ENCODE assay signal across 8 mouse cellular contexts in the genomic region with DNA sequence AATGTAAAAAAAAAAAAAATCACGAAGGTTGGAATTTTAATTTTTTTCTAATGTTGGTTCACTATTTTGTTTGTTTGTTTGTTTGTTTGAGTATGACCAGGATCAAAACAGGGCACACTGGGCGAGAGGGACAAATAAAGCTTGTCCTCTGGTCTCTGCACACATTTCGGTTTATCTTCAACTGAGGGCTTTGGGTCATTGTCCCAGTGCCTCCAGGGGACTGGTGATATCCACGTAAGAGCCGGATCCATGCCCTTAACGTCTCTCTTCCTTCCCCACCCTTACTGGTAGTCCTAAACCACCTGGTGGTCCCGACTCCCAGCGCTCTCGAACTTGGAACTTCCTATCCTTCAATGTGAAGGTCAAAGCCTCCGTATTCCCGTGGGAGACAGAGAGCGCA. TPM values are rescaled to one million over a fixed set of nuclear protein-coding genes. Genes with fewer than 3 reads are reported as not detected.
DNase-seq lines count a peak whose midpoint lies in the region; ATAC-seq and TF ChIP-seq lines count a peak whose summit lies in the region.

No protein-coding gene starts in this region.

- H3K9me3 ChIP-seq in megakaryocyte, embryonic 14.5 days = no peaks in the 10 kb centered on the region
- H3K9me3 ChIP-seq in limb, embryonic 13.5 days = no peaks in the 10 kb centered on the region
- no peaks in the 10 kb centered on the region for H3K9me3 ChIP-seq in stomach, embryonic 14.5 days (ENCODE audit: control insufficient read depth, low read depth, low read length)

- TF ChIP-seq CTCF in cerebellum, adult 2 months (IDR thresholded peaks at IDR 0.05; ENCODE audit: borderline replicate concordance, insufficient read depth, low read depth, low read length) = no peak

- no peaks in the 10 kb centered on the region for H3K27me3 ChIP-seq in cerebellum, adult 2 months (ENCODE audit: control insufficient read depth, insufficient read depth, low read length)
- peaks cover 24% of the 10 kb centered on the region for H3K27me3 ChIP-seq in megakaryocyte, embryonic 14.5 days (replicated peaks)
- peaks cover 9% of the 10 kb centered on the region; the same call in 1 of the 2 replicates for H3K27me3 ChIP-seq in limb, embryonic 13.5 days
- H3K27me3 ChIP-seq in stomach, embryonic 14.5 days (ENCODE audit: control insufficient read depth, insufficient read depth, low read length) = no peaks in the 10 kb centered on the region

- no peak for TF ChIP-seq POLR2A in cerebellum, adult 2 months (IDR thresholded peaks at IDR 0.05; ENCODE audit: borderline replicate concordance, insufficient read depth, low read length)

- 27% methylated on average over 12 of the region's 12 CpGs for WGBS in cerebellum, adult 2 months
- 27% methylated on average over 12 of the region's 12 CpGs for WGBS in limb, embryonic 13.5 days
- WGBS in stomach, embryonic 14.5 days = 29% methylated on average over 12 of the region's 12 CpGs

- peak overlapping the region; percentile 99 for H3K4me2 ChIP-seq in limb, embryonic 13.5 days (replicated peaks)
- H3K4me2 ChIP-seq in stomach, embryonic 14.5 days (replicated peaks; ENCODE audit: low read depth, low read length) = peak overlapping the region; percentile 91

- peak overlapping the region; percentile 84 for H3K4me3 ChIP-seq in cerebellum, adult 2 months (replicated peaks; ENCODE audit: insufficient read depth, low read depth, low read length)
- peak overlapping the region; percentile 98 for H3K4me3 ChIP-seq in megakaryocyte, embryonic 14.5 days (replicated peaks)
- peak overlapping the region; percentile 79 for H3K4me3 ChIP-seq in limb, embryonic 13.5 days
- peak overlapping the region; percentile 76 for H3K4me3 ChIP-seq in stomach, embryonic 14.5 days (ENCODE audit: low read depth, low read length)

- peak overlapping the region; percentile 87; the same call in 1 of the 2 replicates for H3K9ac ChIP-seq in limb, embryonic 13.5 days
- H3K9ac ChIP-seq in stomach, embryonic 14.5 days (replicated peaks; ENCODE audit: low read depth, low read length) = peak overlapping the region; percentile 79; the same call in 1 of the 2 replicates

- H3K36me3 ChIP-seq in megakaryocyte, embryonic 14.5 days (replicated peaks; ENCODE audit: low read length) = peaks cover 16% of the 10 kb centered on the region
- peaks cover 6% of the 10 kb centered on the region; the same call in 1 of the 2 replicates for H3K36me3 ChIP-seq in limb, embryonic 13.5 days
- peaks cover 2% of the 10 kb centered on the region; the same call in 1 of the 2 replicates for H3K36me3 ChIP-seq in stomach, embryonic 14.5 days (ENCODE audit: control insufficient read depth, insufficient read depth, low read length)

- peak overlapping the region; percentile 73 for H3K27ac ChIP-seq in cerebellum, adult 2 months (ENCODE audit: insufficient read depth, low read length)
- H3K27ac ChIP-seq in limb, embryonic 13.5 days = no peak overlapping the region
- no peak overlapping the region for H3K27ac ChIP-seq in stomach, embryonic 14.5 days (ENCODE audit: low read length)

- no peak for ATAC-seq in megakaryocyte, adult 5-6 weeks (ENCODE audit: poor library complexity, severe bottlenecking)
- no peak for ATAC-seq in limb, embryonic 13.5 days (ENCODE audit: low FRiP score, low read depth)
- ATAC-seq in stomach, embryonic 14.5 days (ENCODE audit: insufficient number of reproducible peaks, insufficient read depth, low FRiP score, low read depth) = no peak

- no peak for DNase-seq in cerebellum, adult 2 months
- DNase-seq in cerebellum, postnatal 4 days (ENCODE audit: low spot score in 2 of 2) = no peak
- no peak for DNase-seq in spleen, adult 18-20 months
- DNase-seq in thymus, adult 18-20 months = no peak

- peaks cover 35% of the 10 kb centered on the region for H3K4me1 ChIP-seq in cerebellum, adult 2 months (ENCODE audit: control insufficient read depth, insufficient read depth, low read length)
- H3K4me1 ChIP-seq in megakaryocyte, embryonic 14.5 days = peaks cover 93% of the 10 kb centered on the region
- peaks cover 62% of the 10 kb centered on the region for H3K4me1 ChIP-seq in limb, embryonic 13.5 days
- peaks cover 39% of the 10 kb centered on the region; the same call in 1 of the 2 replicates for H3K4me1 ChIP-seq in stomach, embryonic 14.5 days (ENCODE audit: control insufficient read depth, insufficient read depth, low read length)

RNA-seq across cellular contexts. Expression of a gene that starts 0.6 kb away (rescaled TPM):
- 69.8 and 70.5 TPM in 2 replicates for polyA plus RNA-seq in cerebellum, adult 2 months (2012; rRNA removed)
- 8.9 and 10.2 TPM in 2 replicates for polyA plus RNA-seq in megakaryocyte, embryonic 14.5 days (2012; ENCODE audit: insufficient read depth, low replicate concordance)
- 28.7 and 30.0 TPM in 2 replicates for total RNA-seq in megakaryocyte, adult 5-6 weeks (2015)
- total RNA-seq in megakaryocyte, adult 5-6 weeks (2017) = 16.0 and 17.0 TPM in 2 replicates
- polyA plus RNA-seq in limb, embryonic 13.5 days (2015; fragmentation: Nextera tagmentation; extraction: Ambion mirVana) = 5.0 and 5.7 TPM in 2 replicates
- polyA plus RNA-seq in stomach, embryonic 14.5 days (2014; fragmentation: Nextera tagmentation; extraction: Ambion mirVana) = 8.0 and 8.5 TPM in 2 replicates
